Mouse (Mus musculus): ENCODE results near the gene Smg7.
"Not testable (repeated sequence)": the region's sequence is repeated elsewhere in the genome, so short reads cannot be mapped to it uniquely, and the experiment has no call there.

The Smg7 gene

GRCm38 (mm10) chr1:152901765-152902664 is at the start of gene Smg7:
Gene Smg7 (minus strand): TSS chr1:152902646.
- DNase-seq (ENCODE audit: low read depth, low spot score) = no peak

GRCm38 (mm10) chr1:152942977-152943376 is 40.5 kb upstream of the Smg7 start:
- no peak for DNase-seq (ENCODE audit: low read depth, low spot score)

GRCm38 (mm10) chr1:152936365-152936764 is 33.9 kb upstream of the Smg7 start:
- no peak for DNase-seq (ENCODE audit: low read depth, low spot score)

DNA sequence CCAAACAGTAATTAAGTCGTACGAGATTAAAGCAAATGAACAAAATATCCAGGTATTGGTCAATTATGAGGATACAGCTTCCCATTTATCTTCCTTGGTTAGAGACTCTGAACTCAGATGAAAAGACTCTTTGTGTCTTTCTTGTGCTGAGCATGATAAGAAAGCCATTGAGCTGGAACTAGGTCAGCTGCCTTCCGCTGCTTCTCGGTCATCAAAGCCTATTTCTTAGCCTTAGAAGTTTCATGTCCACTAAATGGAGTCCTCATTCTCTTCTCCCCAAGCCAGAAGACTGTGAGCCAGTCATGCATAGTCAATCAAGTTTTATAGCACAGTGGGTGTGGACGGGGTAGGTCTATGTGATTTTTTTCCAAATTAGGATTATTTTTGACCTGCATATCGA is 33.0 kb upstream of the Smg7 start:
- DNase-seq (ENCODE audit: low read depth, low spot score) = no peak

GRCm38 (mm10) chr1:152933962-152934361 is 31.5 kb upstream of the Smg7 start:
- DNase-seq (ENCODE audit: low read depth, low spot score) = no peak

DNA sequence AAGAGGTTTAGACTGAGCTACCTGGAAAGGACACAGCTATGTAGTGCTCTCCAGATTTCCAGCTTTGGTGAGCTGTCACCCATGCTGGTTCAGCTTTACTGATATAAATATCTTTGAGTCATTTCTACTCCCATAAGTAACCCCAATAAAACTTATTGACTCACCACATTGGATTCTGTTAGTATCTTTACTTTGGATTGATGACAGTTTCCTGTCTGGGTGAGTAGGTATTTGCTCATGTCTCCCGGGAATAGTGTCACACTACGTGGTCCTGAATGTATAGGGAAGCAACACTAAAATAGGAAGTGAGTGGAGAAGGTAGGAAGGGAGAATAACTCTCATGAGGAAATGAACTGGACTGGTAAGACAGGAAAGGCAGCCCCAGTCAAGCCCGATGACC is 19.3 kb upstream of the Smg7 start:
- no peak for DNase-seq (ENCODE audit: low read depth, low spot score)

- DNase-seq (ENCODE audit: low read depth, low spot score) = no peak
These were observed 15.2 kb upstream of the Smg7 start for GRCm38 (mm10) chr1:152917626-152918025.

GRCm38 (mm10) chr1:152916936-152917335 is 14.5 kb upstream of the Smg7 start:
- no peak for DNase-seq (ENCODE audit: low read depth, low spot score)

DNA sequence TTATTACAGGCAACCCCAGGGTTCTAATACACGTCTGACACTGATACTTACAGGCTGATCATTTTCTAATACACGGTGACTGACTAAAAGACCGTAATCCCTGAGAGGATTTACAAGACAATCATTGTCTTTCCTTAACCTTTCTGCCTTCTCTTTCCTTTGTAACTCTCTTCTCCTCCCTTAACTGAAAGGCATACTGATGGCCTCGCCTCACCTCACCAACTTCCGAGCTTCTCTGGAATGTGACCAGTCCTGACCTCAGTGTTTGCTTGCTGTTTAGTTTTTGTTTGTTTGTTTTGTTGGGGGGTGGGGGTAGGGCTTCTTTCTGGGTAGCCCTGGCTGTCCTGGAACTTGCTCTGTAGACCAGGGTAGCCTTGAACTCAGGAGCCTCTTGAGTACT is 13.3 kb upstream of the Smg7 start:
- no peak for DNase-seq (ENCODE audit: low read depth, low spot score)

- DNase-seq (ENCODE audit: low read depth, low spot score) = no peak
These were observed 11.3 kb upstream of the Smg7 start for GRCm38 (mm10) chr1:152913483-152914460.

DNA sequence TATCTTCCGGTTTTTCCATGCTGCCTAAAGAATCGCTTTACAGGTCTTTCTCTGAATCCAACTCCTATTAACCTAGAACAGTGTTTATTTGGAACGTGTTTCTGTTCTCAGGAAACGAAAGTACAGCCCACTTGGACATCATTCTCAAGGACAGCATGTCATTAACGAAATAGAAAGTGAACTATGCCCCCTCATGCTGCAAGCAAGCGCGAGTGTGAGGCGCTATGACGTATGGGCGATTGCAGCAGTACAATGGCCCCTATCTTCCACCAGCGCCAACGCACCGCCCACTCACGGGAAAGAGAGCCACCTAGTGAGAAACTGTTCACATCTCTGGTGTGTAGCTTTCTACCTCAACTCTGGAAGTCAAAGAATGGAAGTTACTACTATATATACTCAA is 2.0 kb upstream of the Smg7 start:
- peak; percentile 92 for DNase-seq (ENCODE audit: low read depth, low spot score)

GRCm38 (mm10) chr1:152903591-152904135 is 1.2 kb upstream of the Smg7 start:
- peak; percentile 80 for DNase-seq (ENCODE audit: low read depth, low spot score)

GRCm38 (mm10) chr1:152902665-152903516 is 445 bp upstream of the Smg7 start:
- peak; percentile 98 for DNase-seq (ENCODE audit: low read depth, low spot score)

DNA sequence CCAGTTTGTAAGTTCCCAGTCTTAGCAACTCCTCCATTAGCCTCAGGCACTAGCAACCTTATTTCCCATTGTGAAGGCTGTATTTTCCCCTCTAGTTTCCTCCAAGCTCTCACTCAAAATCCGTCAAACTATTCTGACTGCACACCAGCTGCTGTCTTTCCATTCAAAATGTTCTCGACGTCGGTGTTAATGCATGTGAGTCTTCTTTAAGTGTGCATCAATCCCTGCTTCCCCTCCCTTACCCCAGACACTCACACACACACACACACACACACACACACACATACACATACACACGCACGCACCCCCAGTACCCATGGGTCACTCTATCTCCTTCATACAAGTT is 1.1 kb downstream of the Smg7 start:
- no peak for DNase-seq (ENCODE audit: low read depth, low spot score)

DNA sequence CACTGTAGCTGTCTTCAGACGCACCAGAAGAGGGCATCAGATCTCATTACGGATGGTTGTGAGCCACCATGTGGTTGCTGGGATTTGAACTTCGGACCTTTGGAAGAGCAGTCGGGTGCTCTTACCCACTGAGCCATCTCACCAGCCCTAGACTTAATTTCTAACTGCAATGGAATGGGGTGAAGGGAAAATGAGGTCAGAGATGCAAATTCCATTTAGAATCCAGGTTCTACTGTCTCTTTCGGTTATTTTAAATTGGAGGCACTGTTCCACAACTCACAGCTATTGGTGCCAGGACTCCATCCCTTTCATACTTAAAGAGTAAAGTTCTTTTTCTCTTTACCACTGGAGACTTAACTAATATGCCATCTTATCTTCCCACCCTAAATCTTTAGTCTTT is 14.4 kb downstream of the Smg7 start:
- not testable (repeated sequence) for DNase-seq (ENCODE audit: low read depth, low spot score)

- no peak for DNase-seq (ENCODE audit: low read depth, low spot score)
These were observed 31.4 kb downstream of the Smg7 start for GRCm38 (mm10) chr1:152871031-152871430.

- no peak for DNase-seq (ENCODE audit: low read depth, low spot score)
These were observed 32.5 kb downstream of the Smg7 start for GRCm38 (mm10) chr1:152869901-152870300.

GRCm38 (mm10) chr1:152846856-152847255 is 55.6 kb downstream of the Smg7 start:
- DNase-seq (ENCODE audit: low read depth, low spot score) = no peak

DNA sequence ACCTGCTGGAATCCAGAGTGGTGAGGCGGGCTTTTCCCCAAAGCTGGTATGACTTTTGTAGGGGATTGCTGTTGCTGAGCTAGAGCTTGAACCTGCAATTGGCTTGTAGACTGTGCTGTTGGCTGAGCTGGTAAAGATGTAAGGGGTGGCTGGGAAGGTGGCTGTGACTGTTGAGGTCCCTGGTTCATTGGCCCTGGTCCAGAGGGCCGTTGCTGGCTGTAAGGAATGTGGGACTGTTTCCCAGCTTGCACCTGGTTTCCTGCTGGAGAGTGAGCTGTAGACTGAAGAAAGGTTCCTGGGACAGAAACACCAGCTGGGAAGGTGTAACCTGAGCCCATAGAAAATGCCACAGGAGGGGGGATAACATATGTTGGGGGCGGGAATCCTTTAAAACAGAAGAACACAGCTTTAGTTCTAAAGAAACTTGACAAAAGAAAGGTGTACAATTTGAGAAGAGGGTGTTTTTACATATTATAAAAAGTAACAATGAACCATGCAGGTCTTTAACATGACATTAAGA is 57.2 kb downstream of the Smg7 start:
- DNase-seq (ENCODE audit: low read depth, low spot score) = no peak

- DNase-seq (ENCODE audit: low read depth, low spot score) = no peak
These were observed 57.8 kb downstream of the Smg7 start for GRCm38 (mm10) chr1:152844634-152845033.

DNA sequence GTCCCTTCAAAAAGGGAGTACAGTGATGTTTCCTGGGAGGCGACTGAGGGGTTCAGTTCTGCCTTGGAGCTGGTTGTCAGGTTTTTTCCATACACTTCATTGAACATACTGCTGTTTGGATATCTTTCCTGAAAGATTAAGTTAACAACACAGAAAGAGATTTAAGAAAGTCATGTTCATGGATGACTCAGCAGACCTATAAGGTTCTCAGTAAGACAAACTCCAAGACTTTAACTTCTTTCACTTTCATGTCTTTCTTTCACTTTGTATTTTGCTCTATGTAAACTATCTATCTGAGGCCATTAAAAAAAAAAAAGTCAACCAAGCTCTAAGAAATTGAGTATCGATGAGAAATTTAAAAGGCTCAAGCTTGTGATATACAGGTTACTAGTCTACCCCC is 61.4 kb downstream of the Smg7 start:
- no peak for DNase-seq (ENCODE audit: low read depth, low spot score)

Measured in CD4-positive helper T cell, adult 2 months (primary cell).